ENCODE assay signal across 24 mouse cellular contexts in the genomic region with DNA sequence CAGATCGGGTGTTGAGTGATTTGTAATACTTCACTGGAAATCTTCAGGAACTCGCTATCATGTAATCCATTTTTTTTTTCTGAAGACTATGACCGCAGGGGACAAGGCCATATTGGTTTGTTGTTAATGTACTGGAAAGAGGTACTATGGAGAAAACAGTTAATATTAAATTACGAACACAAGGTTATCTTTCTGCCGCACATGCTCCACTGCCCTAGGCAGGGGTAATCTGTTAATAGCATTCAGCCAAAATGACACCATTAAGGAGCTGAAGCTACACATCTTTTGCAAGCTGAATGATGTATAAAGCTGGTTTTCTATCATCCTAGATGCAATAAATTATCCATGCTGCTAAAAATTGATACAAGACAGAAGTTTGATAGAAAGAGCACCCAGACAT.
DNase-seq lines count a peak whose midpoint lies in the region; ATAC-seq lines count a peak whose summit lies in the region.
"Had no signal": no experiment of that assay in that cellular context is flagged by ENCODE, and none has a peak within 500 bp of the region (broad histone marks: within the 10 kb centered on the region; RNA-seq: fewer than 3 reads in every experiment).

No protein-coding gene starts in this region.

- no peak overlapping the region for H3K4me2 ChIP-seq in midbrain, embryonic 13.5 days (replicated peaks)
- H3K4me2 ChIP-seq in hindbrain, embryonic 15.5 days = no peak overlapping the region
- no peak overlapping the region for H3K4me2 ChIP-seq in midbrain, embryonic 16.5 days (ENCODE audit: low read length)
- H3K4me2 ChIP-seq: forebrain, embryonic 13.5 days; heart, embryonic 15.5 days; kidney, embryonic 15.5 days; limb, embryonic 12.5 days; liver, embryonic 15.5 days; lung, embryonic 14.5 days had no signal

- H3K36me3 ChIP-seq in midbrain, embryonic 13.5 days = no peaks in the 10 kb centered on the region
- no peaks in the 10 kb centered on the region for H3K36me3 ChIP-seq in midbrain, embryonic 10.5 days
- H3K36me3 ChIP-seq in hindbrain, embryonic 15.5 days = no peaks in the 10 kb centered on the region
- H3K36me3 ChIP-seq in midbrain, embryonic 16.5 days (ENCODE audit: control insufficient read depth, insufficient read depth, low read length) = no peaks in the 10 kb centered on the region
- H3K36me3 ChIP-seq: heart, embryonic 10.5 days; heart, embryonic 15.5 days; kidney, embryonic 15.5 days; limb, embryonic 12.5 days; liver, embryonic 15.5 days had no signal

- H3K27me3 ChIP-seq in midbrain, embryonic 13.5 days = no peaks in the 10 kb centered on the region
- no peaks in the 10 kb centered on the region for H3K27me3 ChIP-seq in midbrain, embryonic 10.5 days (ENCODE audit: low read depth, poor library complexity, severe bottlenecking)
- H3K27me3 ChIP-seq in hindbrain, embryonic 15.5 days = no peaks in the 10 kb centered on the region
- no peaks in the 10 kb centered on the region for H3K27me3 ChIP-seq in midbrain, embryonic 16.5 days (ENCODE audit: control insufficient read depth, insufficient read depth, low read depth, low read length)
- H3K27me3 ChIP-seq: forebrain, embryonic 13.5 days; heart, embryonic 15.5 days; kidney, embryonic 15.5 days; limb, embryonic 12.5 days; liver, embryonic 15.5 days; Patski had no signal

- H3K9me3 ChIP-seq in midbrain, embryonic 13.5 days = no peaks in the 10 kb centered on the region
- H3K9me3 ChIP-seq in midbrain, embryonic 10.5 days (replicated peaks) = no peaks in the 10 kb centered on the region
- H3K9me3 ChIP-seq in hindbrain, embryonic 15.5 days = no peaks in the 10 kb centered on the region
- no peaks in the 10 kb centered on the region for H3K9me3 ChIP-seq in midbrain, embryonic 16.5 days (replicated peaks; ENCODE audit: control insufficient read depth, low read length, poor library complexity, severe bottlenecking)
- H3K9me3 ChIP-seq: forebrain, embryonic 13.5 days; heart, embryonic 10.5 days; heart, embryonic 15.5 days; kidney, embryonic 15.5 days; limb, embryonic 12.5 days; liver, embryonic 15.5 days had no signal

- no peak overlapping the region for H3K9ac ChIP-seq in midbrain, embryonic 13.5 days (replicated peaks)
- H3K9ac ChIP-seq in hindbrain, embryonic 15.5 days = no peak overlapping the region
- H3K9ac ChIP-seq in midbrain, embryonic 16.5 days (ENCODE audit: low read depth, low read length) = no peak overlapping the region
- H3K9ac ChIP-seq: forebrain, embryonic 13.5 days; heart, embryonic 15.5 days; kidney, embryonic 15.5 days; limb, embryonic 12.5 days; liver, embryonic 15.5 days; lung, embryonic 14.5 days had no signal

- 57% methylated on average over 5 of the region's 5 CpGs for WGBS in midbrain, embryonic 13.5 days
- WGBS in midbrain, embryonic 10.5 days = 92% methylated on average over 5 of the region's 5 CpGs
- 52% methylated on average over 5 of the region's 5 CpGs for WGBS in hindbrain, embryonic 15.5 days
- 58% methylated on average over 5 of the region's 5 CpGs for WGBS in midbrain, embryonic 16.5 days

- H3K4me3 ChIP-seq in midbrain, embryonic 13.5 days (replicated peaks) = no peak overlapping the region
- no peak overlapping the region for H3K4me3 ChIP-seq in midbrain, embryonic 10.5 days
- no peak overlapping the region for H3K4me3 ChIP-seq in hindbrain, embryonic 15.5 days
- H3K4me3 ChIP-seq in midbrain, embryonic 16.5 days (ENCODE audit: low read depth, low read length) = no peak overlapping the region
- H3K4me3 ChIP-seq: forebrain, embryonic 13.5 days; heart, embryonic 10.5 days; heart, embryonic 15.5 days; kidney, embryonic 15.5 days; left cerebral cortex, adult 2 months; limb, embryonic 12.5 days; liver, embryonic 15.5 days had no signal

- peak; percentile 75 for ATAC-seq in midbrain, embryonic 13.5 days
- ATAC-seq in hindbrain, embryonic 15.5 days (ENCODE audit: low FRiP score, low read depth) = no peak
- peak; percentile 87 for ATAC-seq in midbrain, embryonic 16.5 days
- no peak for ATAC-seq in monocyte, adult 5-6 weeks (replicated peaks; ENCODE audit: insufficient number of reproducible peaks, low FRiP score, low TSS enrichment, poor library complexity, severe bottlenecking)
- ATAC-seq: forebrain, embryonic 13.5 days; intestine, postnatal 0 days; Patski had no signal

- 0 out of 2 replicates have a peak, but pooled peaks cover 7% of the 10 kb centered on the region for H3K4me1 ChIP-seq in midbrain, embryonic 13.5 days (replicated peaks)
- no peaks in the 10 kb centered on the region for H3K4me1 ChIP-seq in midbrain, embryonic 10.5 days
- 0 out of 2 replicates have a peak, but pooled peaks cover 3% of the 10 kb centered on the region for H3K4me1 ChIP-seq in hindbrain, embryonic 15.5 days (replicated peaks)
- peaks cover 11% of the 10 kb centered on the region for H3K4me1 ChIP-seq in midbrain, embryonic 16.5 days (ENCODE audit: control insufficient read depth, insufficient read depth, low read length)
- H3K4me1 ChIP-seq: forebrain, embryonic 13.5 days; heart, embryonic 10.5 days; heart, embryonic 15.5 days; limb, embryonic 12.5 days; liver, embryonic 15.5 days had no signal

- peak overlapping the region; percentile 27; the same call in 1 of the 2 replicates for H3K27ac ChIP-seq in midbrain, embryonic 13.5 days
- H3K27ac ChIP-seq in midbrain, embryonic 10.5 days (replicated peaks) = no peak overlapping the region
- 0 out of 2 replicates have a peak overlapping the region, but pooled peaks have one; percentile 7 for H3K27ac ChIP-seq in hindbrain, embryonic 15.5 days (replicated peaks)
- H3K27ac ChIP-seq in midbrain, embryonic 16.5 days (ENCODE audit: low read length) = peak overlapping the region; percentile 46; the same call in 1 of the 2 replicates
- H3K27ac ChIP-seq: forebrain, embryonic 13.5 days; heart, embryonic 10.5 days; heart, embryonic 15.5 days; left cerebral cortex, adult 2 months; limb, embryonic 12.5 days; liver, embryonic 15.5 days had no signal

- DNase-seq in midbrain, embryonic 10.5 days (ENCODE audit: low spot score) = no peak
- DNase-seq in kidney, adult 18-20 months = no peak
- no peak for DNase-seq in adrenal gland, adult 8-10 months
- DNase-seq: adrenal gland, postnatal 36 days; cerebellum, postnatal 25 days; gastrocnemius, postnatal 25 days; heart, adult 11 months; kidney, postnatal 25 days; lung, embryonic 14.5 days; lung, postnatal 14 days; thymus, postnatal 4 days had no signal

Comparison
In these comparisons a context has a peak if more than half of its experiments do, and no peak if none do; other contexts are left out.
1. ATAC-seq: peak in midbrain, embryonic 13.5 days (single experiment) and midbrain, embryonic 16.5 days (single experiment); none in hindbrain, embryonic 15.5 days (single experiment) and monocyte, adult 5-6 weeks (single experiment).